Mouse (Mus musculus): Measurements from ENCODE around the gene Il17d. TPM values are rescaled to one million over a fixed set of nuclear protein-coding genes. Genes with fewer than 3 reads are reported as not detected.
A peak's percentile ranks its signal among the peaks of the same experiment; 100 is the strongest.

The Il17d gene
- polyA plus RNA-seq, 1 experiment from 2014 or later, result 4.9 TPM

- H3K36me3 ChIP-seq (ENCODE audit: control insufficient read depth, insufficient read depth, low read length), result no peaks in the 10 kb centered on the region
- H3K27ac ChIP-seq (ENCODE audit: low read depth, low read length), result no peak overlapping the region
- H3K27me3 ChIP-seq (replicated peaks; ENCODE audit: control insufficient read depth, insufficient read depth, low read length), result no peaks in the 10 kb centered on the region
- WGBS, result 84% methylated on average over 7 of the region's 7 CpGs
- no peak for ATAC-seq
- no peak overlapping the region for H3K9ac ChIP-seq (ENCODE audit: low read depth, low read length)
- no peaks in the 10 kb centered on the region for H3K4me1 ChIP-seq (ENCODE audit: control insufficient read depth, insufficient read depth, low read depth, low read length)
- H3K9me3 ChIP-seq (ENCODE audit: control insufficient read depth, low read length), result no peaks in the 10 kb centered on the region
- no peak overlapping the region for H3K4me3 ChIP-seq (ENCODE audit: low read length)
- no peak overlapping the region for H3K4me2 ChIP-seq (ENCODE audit: low read length)
Observed at GRCm38 (mm10) chr14:57517001-57517400, 7.6 kb upstream of the Il17d start.

- WGBS, result 88% methylated on average over 9 of the region's 9 CpGs
- no peak for ATAC-seq
Observed at GRCm38 (mm10) chr14:57523762-57524161, 815 bp upstream of the Il17d start.

GRCm38 (mm10) chr14:57525388-57526049, 942 bp downstream of the Il17d start:
- H3K27me3 ChIP-seq (replicated peaks; ENCODE audit: control insufficient read depth, insufficient read depth, low read length), result no peaks in the 10 kb centered on the region
- H3K4me3 ChIP-seq (ENCODE audit: low read length), result peak overlapping the region; percentile 85
- peak overlapping the region; percentile 72 for H3K4me2 ChIP-seq (ENCODE audit: low read length)
- peak overlapping the region; percentile 94 for H3K9ac ChIP-seq (ENCODE audit: low read depth, low read length)
- peak; percentile 88 for ATAC-seq
- peak overlapping the region; percentile 80 for H3K27ac ChIP-seq (ENCODE audit: low read depth, low read length)
- H3K36me3 ChIP-seq (ENCODE audit: control insufficient read depth, insufficient read depth, low read length), result no peaks in the 10 kb centered on the region
- peaks cover 17% of the 10 kb centered on the region for H3K4me1 ChIP-seq (ENCODE audit: control insufficient read depth, insufficient read depth, low read depth, low read length)
- H3K9me3 ChIP-seq (ENCODE audit: control insufficient read depth, low read length), result no peaks in the 10 kb centered on the region
- WGBS, result under 1% methylated on average over 56 of the region's 60 CpGs

More at GRCm38 (mm10) chr14:57523762-57524161, 815 bp upstream of the Il17d start:
- Histone ChIP-seq H3K4me1 (ENCODE audit: control insufficient read depth, insufficient read depth, low read depth, low read length) (peaks cover 17% of the 10 kb centered on the region), H3K27me3 (replicated peaks; ENCODE audit: control insufficient read depth, insufficient read depth, low read length) (no peaks in the 10 kb centered on the region), H3K27ac (ENCODE audit: low read depth, low read length) (no peak overlapping the region), H3K9me3 (ENCODE audit: control insufficient read depth, low read length) (no peaks in the 10 kb centered on the region), H3K36me3 (ENCODE audit: control insufficient read depth, insufficient read depth, low read length) (no peaks in the 10 kb centered on the region), H3K9ac (ENCODE audit: low read depth, low read length) (no peak overlapping the region), H3K4me2 (ENCODE audit: low read length) (peak overlapping the region; percentile 72; the same call in 1 of the 2 replicates), H3K4me3 (ENCODE audit: low read length) (no peak overlapping the region)

- ATAC-seq, result peak; percentile 41; the same call in 1 of the 2 replicates
- H3K27ac ChIP-seq (ENCODE audit: low read depth, low read length), result no peak overlapping the region; the same call in 1 of the 2 replicates
Observed at GRCm38 (mm10) chr14:57526050-57526623, 1.6 kb downstream of the Il17d start.

DNA sequence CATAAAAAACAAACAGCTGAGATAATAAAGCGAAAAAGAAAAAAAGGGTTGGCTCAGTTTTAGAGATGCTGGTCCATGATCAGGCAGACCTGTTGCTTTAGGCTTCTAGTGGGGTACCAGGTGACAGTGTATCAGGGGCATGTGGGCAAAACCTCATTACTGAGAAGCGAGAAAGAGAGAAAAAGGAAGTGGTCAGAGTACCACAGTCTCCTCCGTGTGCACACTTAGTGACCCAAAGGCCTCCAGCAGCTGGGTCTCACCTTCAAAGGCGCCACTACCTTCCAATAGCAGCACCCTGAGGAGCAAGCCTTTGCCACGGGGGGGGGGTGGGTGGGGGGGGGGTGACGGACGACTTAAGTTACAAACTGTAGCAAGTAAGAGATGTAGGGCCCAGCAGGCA, 2.5 kb downstream of the Il17d start:
- no peak overlapping the region for H3K4me2 ChIP-seq (ENCODE audit: low read length)
- H3K4me3 ChIP-seq (ENCODE audit: low read length), result no peak overlapping the region
- peaks cover 17% of the 10 kb centered on the region for H3K4me1 ChIP-seq (ENCODE audit: control insufficient read depth, insufficient read depth, low read depth, low read length)
- no peak for ATAC-seq
- H3K9me3 ChIP-seq (ENCODE audit: control insufficient read depth, low read length), result no peaks in the 10 kb centered on the region
- H3K36me3 ChIP-seq (ENCODE audit: control insufficient read depth, insufficient read depth, low read length), result no peaks in the 10 kb centered on the region
- no peak overlapping the region for H3K27ac ChIP-seq (ENCODE audit: low read depth, low read length)
- 41% methylated on average over 6 of the region's 7 CpGs for WGBS
- no peaks in the 10 kb centered on the region for H3K27me3 ChIP-seq (replicated peaks; ENCODE audit: control insufficient read depth, insufficient read depth, low read length)
- no peak overlapping the region for H3K9ac ChIP-seq (ENCODE audit: low read depth, low read length)

More at GRCm38 (mm10) chr14:57526050-57526623, 1.6 kb downstream of the Il17d start:
- 56% methylated on average over 10 of the region's 10 CpGs for WGBS
- H3K4me1 ChIP-seq (ENCODE audit: control insufficient read depth, insufficient read depth, low read depth, low read length), result peaks cover 17% of the 10 kb centered on the region
- H3K9me3 ChIP-seq (ENCODE audit: control insufficient read depth, low read length), result no peaks in the 10 kb centered on the region
- no peaks in the 10 kb centered on the region for H3K27me3 ChIP-seq (replicated peaks; ENCODE audit: control insufficient read depth, insufficient read depth, low read length)
- H3K4me2 ChIP-seq (ENCODE audit: low read length), result peak overlapping the region; percentile 72
- peak overlapping the region; percentile 85 for H3K4me3 ChIP-seq (ENCODE audit: low read length)
- no peaks in the 10 kb centered on the region for H3K36me3 ChIP-seq (ENCODE audit: control insufficient read depth, insufficient read depth, low read length)
- H3K9ac ChIP-seq (ENCODE audit: low read depth, low read length), result peak overlapping the region; percentile 94

DNA sequence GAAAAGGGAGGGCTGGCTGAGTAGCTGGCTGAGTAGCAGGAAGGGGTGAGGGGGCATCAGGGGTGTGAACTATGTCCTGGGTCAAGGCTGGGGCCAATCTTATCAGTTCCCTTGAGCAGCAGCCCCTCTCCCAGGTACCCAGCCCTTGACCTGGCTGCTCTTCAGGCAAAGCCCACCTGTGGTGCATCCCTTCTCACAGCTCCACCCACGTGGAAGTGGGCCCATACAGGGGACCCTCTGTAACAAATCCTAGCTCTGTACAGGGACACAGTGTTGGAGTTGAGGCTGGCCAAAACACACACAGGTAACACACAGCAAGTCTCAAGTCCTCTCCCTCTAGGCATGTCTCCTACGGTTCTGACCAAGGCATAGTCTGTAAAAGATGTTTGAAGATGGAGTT, 3.0 kb downstream of the Il17d start:
- H3K36me3 ChIP-seq (ENCODE audit: control insufficient read depth, insufficient read depth, low read length), result no peaks in the 10 kb centered on the region
- H3K9me3 ChIP-seq (ENCODE audit: control insufficient read depth, low read length), result no peaks in the 10 kb centered on the region
- no peak overlapping the region for H3K27ac ChIP-seq (ENCODE audit: low read depth, low read length)
- H3K4me2 ChIP-seq (ENCODE audit: low read length), result no peak overlapping the region
- WGBS, result 58% methylated on average over 2 of the region's 2 CpGs
- ATAC-seq, result no peak
- H3K9ac ChIP-seq (ENCODE audit: low read depth, low read length), result no peak overlapping the region
- H3K4me1 ChIP-seq (ENCODE audit: control insufficient read depth, insufficient read depth, low read depth, low read length), result peaks cover 17% of the 10 kb centered on the region
- H3K27me3 ChIP-seq (replicated peaks; ENCODE audit: control insufficient read depth, insufficient read depth, low read length), result no peaks in the 10 kb centered on the region
- H3K4me3 ChIP-seq (ENCODE audit: low read length), result no peak overlapping the region

- H3K9ac ChIP-seq (ENCODE audit: low read depth, low read length), result no peak overlapping the region
- no peak overlapping the region for H3K4me2 ChIP-seq (ENCODE audit: low read length)
- no peak overlapping the region for H3K4me3 ChIP-seq (ENCODE audit: low read length)
- ATAC-seq, result no peak
- H3K27ac ChIP-seq (ENCODE audit: low read depth, low read length), result no peak overlapping the region
- no peaks in the 10 kb centered on the region for H3K9me3 ChIP-seq (ENCODE audit: control insufficient read depth, low read length)
- H3K27me3 ChIP-seq (replicated peaks; ENCODE audit: control insufficient read depth, insufficient read depth, low read length), result no peaks in the 10 kb centered on the region
- peaks cover 16% of the 10 kb centered on the region for H3K4me1 ChIP-seq (ENCODE audit: control insufficient read depth, insufficient read depth, low read depth, low read length)
- 45% methylated on average over 10 of the region's 10 CpGs for WGBS
- H3K36me3 ChIP-seq (ENCODE audit: control insufficient read depth, insufficient read depth, low read length), result no peaks in the 10 kb centered on the region
Observed at GRCm38 (mm10) chr14:57529086-57529785, 4.7 kb downstream of the Il17d start.

GRCm38 (mm10) chr14:57529786-57530515, 5.4 kb downstream of the Il17d start:
- no peak overlapping the region for H3K4me3 ChIP-seq (ENCODE audit: low read length)
- H3K27ac ChIP-seq (ENCODE audit: low read depth, low read length), result no peak overlapping the region
- H3K9me3 ChIP-seq (ENCODE audit: control insufficient read depth, low read length), result no peaks in the 10 kb centered on the region
- no peaks in the 10 kb centered on the region for H3K36me3 ChIP-seq (ENCODE audit: control insufficient read depth, insufficient read depth, low read length)
- H3K9ac ChIP-seq (ENCODE audit: low read depth, low read length), result no peak overlapping the region
- no peak overlapping the region for H3K4me2 ChIP-seq (ENCODE audit: low read length)
- ATAC-seq, result no peak
- peaks cover 19% of the 10 kb centered on the region for H3K4me1 ChIP-seq (ENCODE audit: control insufficient read depth, insufficient read depth, low read depth, low read length)
- H3K27me3 ChIP-seq (replicated peaks; ENCODE audit: control insufficient read depth, insufficient read depth, low read length), result no peaks in the 10 kb centered on the region
- 71% methylated on average over 5 of the region's 5 CpGs for WGBS

DNA sequence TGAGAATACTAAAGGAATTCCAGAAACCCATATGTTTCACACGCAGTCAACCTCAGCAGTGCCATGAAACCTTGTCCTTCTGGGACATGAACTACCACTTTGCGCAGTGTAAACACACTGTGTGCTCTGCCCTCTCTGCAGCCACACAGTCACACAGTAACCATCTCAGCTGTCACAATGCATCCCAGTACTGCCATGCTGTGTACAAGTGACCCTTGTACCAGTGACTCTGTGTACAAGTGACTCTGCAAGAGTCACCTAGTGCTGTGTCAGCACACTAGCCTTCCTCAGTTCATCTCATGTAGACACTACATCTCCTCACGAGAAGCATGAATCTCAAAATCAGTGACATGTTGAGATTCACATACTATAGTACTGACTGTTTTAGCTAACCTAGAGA, 8.0 kb downstream of the Il17d start:
- Histone ChIP-seq H3K4me3 (ENCODE audit: low read length) (no peak overlapping the region), H3K36me3 (ENCODE audit: control insufficient read depth, insufficient read depth, low read length) (no peaks in the 10 kb centered on the region), H3K4me1 (ENCODE audit: control insufficient read depth, insufficient read depth, low read depth, low read length) (peaks cover 26% of the 10 kb centered on the region), H3K27ac (ENCODE audit: low read depth, low read length) (no peak overlapping the region), H3K27me3 (replicated peaks; ENCODE audit: control insufficient read depth, insufficient read depth, low read length) (no peaks in the 10 kb centered on the region), H3K9me3 (ENCODE audit: control insufficient read depth, low read length) (no peaks in the 10 kb centered on the region), H3K4me2 (ENCODE audit: low read length) (no peak overlapping the region), H3K9ac (ENCODE audit: low read depth, low read length) (no peak overlapping the region)
- WGBS, result 94% methylated on average over 3 of the region's 3 CpGs
- no peak for ATAC-seq
